Mouse (Mus musculus) megakaryocyte, embryonic 14.5 days (primary cell): ENCODE measurements at regions not wholly inside any gene's neighbourhood (a gene's known extent, or its start where the extent isn't known, plus 50 kb on each side); places are given as distances from the start of the nearest gene placed in this dataset.

Experiments used
- FLI1 ChIP-seq: IDR thresholded peaks from 2 replicates; pipeline ENCODE4 v1.6.1; 2012; ENCODE audit warnings: low read length, inconsistent platforms, mixed read lengths
- GATA1 ChIP-seq: IDR thresholded peaks from 3 replicates; pipeline ENCODE4 v1.6.1; 2012; ENCODE audit warnings: mixed read lengths, low read length, inconsistent platforms, borderline replicate concordance

DNA sequence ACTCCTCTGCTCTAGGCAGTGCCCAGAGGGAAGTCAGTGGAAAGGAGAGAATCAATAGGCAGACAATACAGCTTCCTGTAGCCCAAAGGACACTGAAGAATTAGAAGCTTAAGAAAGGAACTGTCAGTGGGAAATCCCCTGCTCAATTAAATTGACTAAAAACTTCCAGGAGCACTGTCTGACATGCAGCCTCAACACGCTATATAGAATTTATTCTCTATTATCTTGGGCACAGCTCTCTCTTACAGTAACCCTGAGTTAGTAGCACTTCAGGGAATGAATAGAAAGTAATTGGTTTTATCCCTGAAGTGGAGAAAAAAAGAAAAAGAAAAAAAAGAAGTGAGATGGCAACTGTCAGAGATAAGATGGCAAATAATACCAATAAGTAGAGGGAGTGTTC, 117.6 kb upstream of the Tacr1 start:
- TF ChIP-seq GATA1 (no peak), FLI1 (no peak)
